Mouse (Mus musculus): Measurements from ENCODE around the gene Ndufb5. TPM values are rescaled to one million over a fixed set of nuclear protein-coding genes. Genes with fewer than 3 reads are reported as not detected.

Ndufb5 gene
- polyA plus RNA-seq (2012; fragmentation: generic; extraction: Trizol), result 137 TPM
- long read RNA-seq, experiment 1, transcript Ndufb5-204 (6 exons, 1,079 nt), result major isoform, 158 of 163 reads
- long read RNA-seq, experiment 1, partial matches to known transcripts, result 3 of 163 reads
- long read RNA-seq, experiment 1, other reads (novel, unspliced or antisense), result 2 of 163 reads
- long read RNA-seq, experiment 2, transcript Ndufb5-204 (6 exons, 1,079 nt), result major isoform, 26 of 28 reads
- long read RNA-seq, experiment 2, partial matches to known transcripts, result 0 of 28 reads
- long read RNA-seq, experiment 2, other reads (novel, unspliced or antisense), result 1 of 28 reads

DNA sequence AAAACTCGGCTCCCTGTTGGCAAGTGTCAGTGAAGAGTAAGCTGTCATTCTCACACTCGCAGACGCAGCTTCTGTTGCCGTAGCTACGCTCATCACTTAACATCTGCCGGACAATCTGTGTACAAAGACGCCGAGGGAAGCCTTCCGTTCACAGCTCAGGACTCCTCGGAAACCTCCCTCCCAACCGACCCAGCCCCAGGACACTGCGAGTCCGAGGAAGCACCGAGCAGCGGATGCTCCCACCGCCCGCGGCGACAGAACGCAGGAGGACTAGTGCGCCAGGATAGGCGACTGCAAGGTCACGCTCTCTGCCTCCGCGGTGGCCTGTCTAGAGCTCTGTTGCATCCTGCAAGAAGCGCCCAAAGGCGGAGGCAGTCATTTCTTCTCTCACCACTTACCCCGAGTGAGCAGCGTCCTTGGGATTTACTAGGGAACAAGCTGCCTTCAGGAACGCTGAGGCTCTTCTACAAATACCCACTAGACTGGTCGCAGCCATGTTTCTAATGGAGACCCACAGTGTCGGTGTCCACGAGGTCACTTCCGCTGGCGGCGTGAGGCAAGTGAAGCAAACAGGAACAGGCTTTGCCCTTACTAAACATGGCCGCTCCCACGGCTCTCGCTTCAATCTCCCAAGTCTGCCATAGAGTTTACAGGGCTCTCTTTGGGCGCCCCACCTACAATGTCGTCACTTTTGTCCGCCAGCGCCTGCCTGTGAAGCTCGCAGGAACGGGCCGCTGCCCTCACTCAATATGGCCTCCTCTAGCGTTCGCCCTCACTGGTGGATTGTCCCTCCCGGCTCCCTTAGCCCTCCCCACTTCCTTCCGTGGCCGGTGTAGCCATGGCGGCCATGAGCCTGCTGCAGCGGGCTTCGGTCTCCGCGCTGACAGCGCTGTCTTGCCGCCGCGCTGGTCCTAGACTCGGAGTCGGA, at the start of gene Ndufb5:
Gene Ndufb5, plus strand, starts transcription at position 747 of the 928 bp plus-strand sequence.
- TF ChIP-seq MYOD1 (IDR thresholded peaks at IDR 0.05; ENCODE audit: control insufficient read depth, insufficient read length, low read depth) (no peak), MAX (IDR thresholded peaks at IDR 0.05) (peak; percentile 72)
- H3K4me3 ChIP-seq (ENCODE audit: insufficient read depth, poor library complexity, severe bottlenecking), result peak within 1 kb of the TSS; percentile 96
- H3K36me3 ChIP-seq (ENCODE audit: control insufficient read depth, insufficient read depth), result peaks cover 28% of the 10 kb centered on the region
- H3K79me2 ChIP-seq (ENCODE audit: control insufficient read depth, insufficient read depth), result peaks cover 72% of the 10 kb centered on the region
- H3K27me3 ChIP-seq (ENCODE audit: control insufficient read depth, insufficient read depth, insufficient read length), result no peaks in the 10 kb centered on the region
- peaks cover 38% of the 10 kb centered on the region for H3K79me3 ChIP-seq (ENCODE audit: low read depth)
- H3ac ChIP-seq (ENCODE audit: control insufficient read depth, insufficient read length, low read depth), result peak within 1 kb of the TSS; percentile 94

DNA sequence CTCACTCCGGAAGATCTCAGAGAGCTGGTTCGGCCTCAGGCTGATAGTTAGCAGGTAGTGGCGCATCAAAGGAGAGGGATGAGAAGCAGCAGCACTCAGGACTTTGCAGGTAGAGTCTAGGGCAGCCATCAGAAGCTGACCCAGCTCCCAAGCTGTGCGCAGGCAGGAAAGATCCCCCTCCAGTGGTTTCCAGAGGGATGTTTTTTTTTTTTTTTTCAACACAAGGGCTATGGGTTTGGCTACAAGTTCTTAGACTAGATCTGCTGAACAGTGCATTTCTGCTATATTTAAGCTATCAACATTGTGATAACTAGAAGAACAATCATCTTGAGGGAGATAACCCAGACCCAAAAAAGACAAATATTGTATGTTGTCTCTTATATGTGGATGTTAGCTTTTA, 49.6 kb upstream of the Ndufb5 start:
- H3K79me3 ChIP-seq (ENCODE audit: low read depth), result no peaks in the 10 kb centered on the region
- no peak overlapping the region for H3K4me3 ChIP-seq (ENCODE audit: insufficient read depth, poor library complexity, severe bottlenecking)
- no peaks in the 10 kb centered on the region for H3K36me3 ChIP-seq (ENCODE audit: control insufficient read depth, insufficient read depth)
- no peaks in the 10 kb centered on the region for H3K79me2 ChIP-seq (ENCODE audit: control insufficient read depth, insufficient read depth)
- peaks cover 7% of the 10 kb centered on the region for H3K27me3 ChIP-seq (ENCODE audit: control insufficient read depth, insufficient read depth, insufficient read length)
- TF ChIP-seq MAX (IDR thresholded peaks at IDR 0.05) (no peak), USF1 (IDR thresholded peaks at IDR 0.05; ENCODE audit: low read depth) (no peak), CTCF (IDR thresholded peaks at IDR 0.05; ENCODE audit: control insufficient read depth, insufficient read depth, insufficient read length) (no peak), MYOD1 (IDR thresholded peaks at IDR 0.05; ENCODE audit: control insufficient read depth, insufficient read length, low read depth) (no peak), CEBPB (IDR thresholded peaks at IDR 0.05; ENCODE audit: low read depth) (no peak), FOSL1 (IDR thresholded peaks at IDR 0.05; ENCODE audit: insufficient read depth, low read length, poor library complexity, severe bottlenecking) (no peak), MYOG (IDR thresholded peaks at IDR 0.05; ENCODE audit: control insufficient read depth, extremely low read depth, insufficient read length) (no peak)
- no peak overlapping the region for H3ac ChIP-seq (ENCODE audit: control insufficient read depth, insufficient read length, low read depth)

- Histone ChIP-seq H3K4me3 (ENCODE audit: insufficient read depth, poor library complexity, severe bottlenecking) (no peak overlapping the region), H3K79me3 (ENCODE audit: low read depth) (no peaks in the 10 kb centered on the region), H3K36me3 (ENCODE audit: control insufficient read depth, insufficient read depth) (no peaks in the 10 kb centered on the region), H3K27me3 (ENCODE audit: control insufficient read depth, insufficient read depth, insufficient read length) (peaks cover 3% of the 10 kb centered on the region), H3ac (ENCODE audit: control insufficient read depth, insufficient read length, low read depth) (no peak overlapping the region), H3K79me2 (ENCODE audit: control insufficient read depth, insufficient read depth) (no peaks in the 10 kb centered on the region)
- TF ChIP-seq FOSL1 (IDR thresholded peaks at IDR 0.05; ENCODE audit: insufficient read depth, low read length, poor library complexity, severe bottlenecking) (no peak), CEBPB (IDR thresholded peaks at IDR 0.05; ENCODE audit: low read depth) (no peak), USF1 (IDR thresholded peaks at IDR 0.05; ENCODE audit: low read depth) (no peak), CTCF (IDR thresholded peaks at IDR 0.05; ENCODE audit: control insufficient read depth, insufficient read depth, insufficient read length) (no peak), MAX (IDR thresholded peaks at IDR 0.05) (no peak), MYOG (IDR thresholded peaks at IDR 0.05; ENCODE audit: control insufficient read depth, extremely low read depth, insufficient read length) (no peak), MYOD1 (IDR thresholded peaks at IDR 0.05; ENCODE audit: control insufficient read depth, insufficient read length, low read depth) (no peak)
Observed at GRCm38 (mm10) chr3:32689567-32689999, 47.2 kb upstream of the Ndufb5 start.

DNA sequence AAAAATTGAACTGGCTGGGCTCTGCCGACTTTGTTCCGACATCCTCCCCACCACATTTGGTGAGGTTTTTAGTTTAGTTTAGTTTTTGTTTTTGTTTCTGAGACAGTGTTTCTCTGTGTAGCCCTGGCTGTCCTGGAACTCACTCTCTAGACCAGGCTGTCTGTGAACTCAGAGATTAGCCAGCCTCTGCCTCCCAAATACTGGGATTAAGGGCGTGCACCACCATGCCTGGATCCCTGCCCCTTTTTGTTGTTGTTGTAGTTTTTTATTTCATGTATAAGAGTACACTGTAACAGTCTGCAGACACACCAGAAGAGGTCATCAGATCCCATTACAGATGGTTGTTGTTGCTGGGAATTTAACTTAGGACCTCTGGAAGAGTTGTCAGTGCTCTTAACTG, 46.8 kb upstream of the Ndufb5 start:
- H3K27me3 ChIP-seq (ENCODE audit: control insufficient read depth, insufficient read depth, insufficient read length), result peaks cover 3% of the 10 kb centered on the region
- H3K79me2 ChIP-seq (ENCODE audit: control insufficient read depth, insufficient read depth), result no peaks in the 10 kb centered on the region
- H3K36me3 ChIP-seq (ENCODE audit: control insufficient read depth, insufficient read depth), result no peaks in the 10 kb centered on the region
- no peak overlapping the region for H3K4me3 ChIP-seq (ENCODE audit: insufficient read depth, poor library complexity, severe bottlenecking)
- no peak overlapping the region for H3ac ChIP-seq (ENCODE audit: control insufficient read depth, insufficient read length, low read depth)
- no peak for TF ChIP-seq USF1 (IDR thresholded peaks at IDR 0.05; ENCODE audit: low read depth)
- TF ChIP-seq CEBPB (IDR thresholded peaks at IDR 0.05; ENCODE audit: low read depth), result no peak
- no peak for TF ChIP-seq MAX (IDR thresholded peaks at IDR 0.05)
- TF ChIP-seq CTCF (IDR thresholded peaks at IDR 0.05; ENCODE audit: control insufficient read depth, insufficient read depth, insufficient read length), result no peak
- no peak for TF ChIP-seq FOSL1 (IDR thresholded peaks at IDR 0.05; ENCODE audit: insufficient read depth, low read length, poor library complexity, severe bottlenecking)
- no peak for TF ChIP-seq MYOG (IDR thresholded peaks at IDR 0.05; ENCODE audit: control insufficient read depth, extremely low read depth, insufficient read length)
- no peaks in the 10 kb centered on the region for H3K79me3 ChIP-seq (ENCODE audit: low read depth)

DNA sequence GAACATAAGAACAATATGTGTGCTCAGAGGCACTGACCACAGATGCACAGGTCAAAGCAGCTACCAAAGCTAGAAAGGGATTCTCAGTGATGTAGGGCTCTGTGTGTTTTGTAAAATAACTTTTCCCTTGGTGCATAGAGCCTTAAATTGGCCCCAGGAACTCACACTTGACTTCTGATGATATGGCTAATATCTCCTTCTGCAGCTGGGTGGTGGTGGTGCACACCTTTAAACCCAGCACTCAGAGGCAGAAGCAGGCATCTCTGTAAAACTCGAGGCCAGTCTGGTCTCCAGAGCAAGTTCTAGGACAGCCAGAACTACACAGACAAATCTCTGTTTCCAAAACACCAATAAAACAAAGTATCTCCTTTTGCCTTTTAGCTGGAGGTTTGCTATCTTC, 45.9 kb upstream of the Ndufb5 start:
- no peak overlapping the region for H3K4me3 ChIP-seq (ENCODE audit: insufficient read depth, poor library complexity, severe bottlenecking)
- peaks cover 3% of the 10 kb centered on the region for H3K27me3 ChIP-seq (ENCODE audit: control insufficient read depth, insufficient read depth, insufficient read length)
- H3K79me3 ChIP-seq (ENCODE audit: low read depth), result no peaks in the 10 kb centered on the region
- TF ChIP-seq FOSL1 (IDR thresholded peaks at IDR 0.05; ENCODE audit: insufficient read depth, low read length, poor library complexity, severe bottlenecking), result no peak
- TF ChIP-seq MAX (IDR thresholded peaks at IDR 0.05), result no peak
- TF ChIP-seq CEBPB (IDR thresholded peaks at IDR 0.05; ENCODE audit: low read depth), result no peak
- TF ChIP-seq CTCF (IDR thresholded peaks at IDR 0.05; ENCODE audit: control insufficient read depth, insufficient read depth, insufficient read length), result no peak
- no peak for TF ChIP-seq USF1 (IDR thresholded peaks at IDR 0.05; ENCODE audit: low read depth)
- no peak for TF ChIP-seq MYOD1 (IDR thresholded peaks at IDR 0.05; ENCODE audit: control insufficient read depth, insufficient read length, low read depth)
- no peak for TF ChIP-seq MYOG (IDR thresholded peaks at IDR 0.05; ENCODE audit: control insufficient read depth, extremely low read depth, insufficient read length)
- H3K79me2 ChIP-seq (ENCODE audit: control insufficient read depth, insufficient read depth), result no peaks in the 10 kb centered on the region
- no peak overlapping the region for H3ac ChIP-seq (ENCODE audit: control insufficient read depth, insufficient read length, low read depth)
- no peaks in the 10 kb centered on the region for H3K36me3 ChIP-seq (ENCODE audit: control insufficient read depth, insufficient read depth)

Measured in C2C12 (cell line).